Mouse (Mus musculus) megakaryocyte, embryonic 14.5 days (primary cell): ENCODE data around the gene Serinc1. TPM values are rescaled to one million over a fixed set of nuclear protein-coding genes. Genes with fewer than 3 reads are reported as not detected.
"Not testable (repeated sequence)": the region's sequence is repeated elsewhere in the genome, so short reads cannot be mapped to it uniquely, and the experiment has no call there.

Experiments
- H3K27me3 ChIP-seq: replicated peaks from 2 replicates; pipeline ENCODE3; 2012; ENCODE audit warnings: inconsistent platforms
- H3K36me3 ChIP-seq: replicated peaks from 2 replicates; pipeline ENCODE3; 2012; ENCODE audit warnings: low read length, inconsistent platforms, mixed read lengths
- H3K4me1 ChIP-seq: 2 replicates; pipeline ENCODE4 v1.6.1; 2012; ENCODE audit warnings: inconsistent platforms
- H3K4me3 ChIP-seq: replicated peaks from 2 replicates; pipeline ENCODE3; 2012; ENCODE audit warnings: moderate library complexity, mild to moderate bottlenecking, inconsistent platforms
- H3K9me3 ChIP-seq: 2 replicates; pipeline ENCODE4 v1.6.1; 2012; ENCODE audit warnings: inconsistent platforms
- FLI1 ChIP-seq: IDR thresholded peaks from 2 replicates; pipeline ENCODE4 v1.6.1; 2012; ENCODE audit warnings: low read length, inconsistent platforms, mixed read lengths
- GATA1 ChIP-seq: IDR thresholded peaks from 3 replicates; pipeline ENCODE4 v1.6.1; 2012; ENCODE audit warnings: mixed read lengths, low read length, inconsistent platforms, borderline replicate concordance
- polyA plus RNA-seq: library from polyadenylated mRNA; stranded (reverse); fragments of >175 nt; gene quantifications from 2 replicates; pipeline ENCODE4 v1.2.3, GENCODE M21; 2012; ENCODE audit warnings: low replicate concordance; ENCODE audit not compliant: insufficient read depth

Serinc1 gene
- polyA plus RNA-seq: 8.6 TPM in 1 of 2 replicates, not detected in the other

- TF ChIP-seq GATA1: no peak
- TF ChIP-seq FLI1: peak; percentile 72; the same call in 1 of the 2 replicates
- peaks cover 15% of the 10 kb centered on the region for H3K36me3 ChIP-seq
- H3K4me3 ChIP-seq: peak within 1 kb of the TSS; percentile 99
- peaks cover 31% of the 10 kb centered on the region for H3K4me1 ChIP-seq
- peaks cover 7% of the 10 kb centered on the region; the same call in 1 of the 2 replicates for H3K9me3 ChIP-seq
- H3K27me3 ChIP-seq: no peaks in the 10 kb centered on the region
Observed at GRCm38 (mm10) chr10:57532218-57533101, at the start of gene Serinc1. Gene Serinc1, minus strand, starts transcription at chr10:57532530.

GRCm38 (mm10) chr10:57576721-57577120 lies 44.4 kb upstream of the Serinc1 start:
- Histone ChIP-seq H3K27me3 (no peaks in the 10 kb centered on the region), H3K36me3 (no peaks in the 10 kb centered on the region), H3K9me3 (no peaks in the 10 kb centered on the region), H3K4me3 (no peak overlapping the region), H3K4me1 (no peaks in the 10 kb centered on the region)
- TF ChIP-seq GATA1: no peak
- no peak for TF ChIP-seq FLI1

GRCm38 (mm10) chr10:57572130-57572529 lies 39.8 kb upstream of the Serinc1 start:
- TF ChIP-seq GATA1: no peak
- no peak for TF ChIP-seq FLI1
- peaks cover 10% of the 10 kb centered on the region for H3K4me1 ChIP-seq
- no peak overlapping the region for H3K4me3 ChIP-seq
- H3K9me3 ChIP-seq: no peaks in the 10 kb centered on the region
- H3K27me3 ChIP-seq: no peaks in the 10 kb centered on the region
- H3K36me3 ChIP-seq: no peaks in the 10 kb centered on the region

- no peak for TF ChIP-seq GATA1
- TF ChIP-seq FLI1: no peak
- peaks cover 13% of the 10 kb centered on the region for H3K4me1 ChIP-seq
- no peaks in the 10 kb centered on the region for H3K27me3 ChIP-seq
- H3K4me3 ChIP-seq: no peak overlapping the region
- no peaks in the 10 kb centered on the region for H3K9me3 ChIP-seq
- H3K36me3 ChIP-seq: no peaks in the 10 kb centered on the region
Observed at GRCm38 (mm10) chr10:57571211-57571730, 38.9 kb upstream of the Serinc1 start.

GRCm38 (mm10) chr10:57569023-57569931 lies 36.9 kb upstream of the Serinc1 start:
- Histone ChIP-seq H3K27me3 (no peaks in the 10 kb centered on the region), H3K4me1 (peaks cover 16% of the 10 kb centered on the region), H3K4me3 (no peak overlapping the region), H3K9me3 (no peaks in the 10 kb centered on the region), H3K36me3 (no peaks in the 10 kb centered on the region)
- TF ChIP-seq FLI1: no peak

GRCm38 (mm10) chr10:57566221-57566620 lies 33.9 kb upstream of the Serinc1 start:
- H3K36me3 ChIP-seq: no peaks in the 10 kb centered on the region
- no peak overlapping the region for H3K4me3 ChIP-seq
- no peaks in the 10 kb centered on the region for H3K27me3 ChIP-seq
- H3K4me1 ChIP-seq: peaks cover 13% of the 10 kb centered on the region
- no peaks in the 10 kb centered on the region for H3K9me3 ChIP-seq
- TF ChIP-seq FLI1: no peak
- no peak for TF ChIP-seq GATA1

- no peaks in the 10 kb centered on the region for H3K36me3 ChIP-seq
- no peak overlapping the region for H3K4me3 ChIP-seq
- TF ChIP-seq FLI1: no peak
- TF ChIP-seq GATA1: no peak
- H3K4me1 ChIP-seq: no peaks in the 10 kb centered on the region
- H3K9me3 ChIP-seq: no peaks in the 10 kb centered on the region
- no peaks in the 10 kb centered on the region for H3K27me3 ChIP-seq
Observed at GRCm38 (mm10) chr10:57557597-57557996, 25.3 kb upstream of the Serinc1 start.

GRCm38 (mm10) chr10:57553719-57554118 lies 21.4 kb upstream of the Serinc1 start:
- peaks cover under 1% of the 10 kb centered on the region; the same call in 1 of the 2 replicates for H3K4me1 ChIP-seq
- H3K9me3 ChIP-seq: no peaks in the 10 kb centered on the region
- no peak for TF ChIP-seq FLI1
- no peak for TF ChIP-seq GATA1
- H3K27me3 ChIP-seq: peaks cover 2% of the 10 kb centered on the region
- no peak overlapping the region for H3K4me3 ChIP-seq
- no peaks in the 10 kb centered on the region for H3K36me3 ChIP-seq

GRCm38 (mm10) chr10:57549631-57550030 lies 17.3 kb upstream of the Serinc1 start:
- TF ChIP-seq FLI1 (no peak), GATA1 (no peak)
- Histone ChIP-seq H3K4me1 (peaks cover 6% of the 10 kb centered on the region; the same call in 1 of the 2 replicates), H3K27me3 (peaks cover 2% of the 10 kb centered on the region), H3K4me3 (no peak overlapping the region), H3K36me3 (no peaks in the 10 kb centered on the region), H3K9me3 (no peaks in the 10 kb centered on the region)

GRCm38 (mm10) chr10:57543890-57544289 lies 11.6 kb upstream of the Serinc1 start:
- H3K9me3 ChIP-seq, H3K4me1 ChIP-seq, H3K36me3 ChIP-seq, H3K27me3 ChIP-seq, H3K4me3 ChIP-seq: not testable (repeated sequence)
